Mouse (Mus musculus) heart, adult 2 months (tissue): ENCODE results near the gene Scaf4.

ENCODE experiments used
- CTCF ChIP-seq: fragments of 200-600 bp; IDR thresholded peaks from 2 replicates; pipeline ENCODE4 v1.8.1; 2022; ENCODE audit warnings: antibody characterized with exemption, mild to moderate bottlenecking, moderate library complexity
- EP300 ChIP-seq: fragments of 200-500 bp; IDR thresholded peaks from 2 replicates; pipeline ENCODE4 v1.6.1; 2011; ENCODE audit warnings: low read depth, low read length, control low read depth; ENCODE audit not compliant: insufficient read depth

GRCm38 (mm10) chr16:90303286-90303987 lies 19.1 kb upstream of the Scaf4 start:
- TF ChIP-seq CTCF (no peak), EP300 (no peak)
